Mouse (Mus musculus) heart, postnatal 0 days (tissue): Measurements from ENCODE around the gene Rab25. TPM values are rescaled to one million over a fixed set of nuclear protein-coding genes. Genes with fewer than 3 reads are reported as not detected.

ENCODE experiments used
- ATAC-seq: fragments of 200-750 bp; cut with Nextera tagmentation; 2 replicates; pipeline ENCODE4 v1.8.0; 2017; ENCODE audit warnings: low read depth, moderate number of reproducible peaks, moderate library complexity; ENCODE audit not compliant: insufficient read depth
- DNase-seq: peaks from one replicate; pipeline ENCODE4 v3.0.0-alpha.2; 2016; ENCODE audit warnings: low spot score
- H3K27ac ChIP-seq: fragments of 300-500 bp; sonication (generic); 2 replicates; pipeline ENCODE4 v1.5.1; 2014; ENCODE audit warnings: low read depth, mild to moderate bottlenecking
- H3K27me3 ChIP-seq: fragments of 300-500 bp; sonication (generic); 2 replicates; pipeline ENCODE4 v1.6.1; 2014; ENCODE audit warnings: low read length, mixed read lengths; ENCODE audit not compliant: control insufficient read depth, insufficient read depth
- H3K36me3 ChIP-seq: fragments of 300-500 bp; sonication (generic); replicated peaks from 2 replicates; pipeline ENCODE4 v1.6.1; 2014; ENCODE audit warnings: low read length, mixed read lengths; ENCODE audit not compliant: control insufficient read depth, insufficient read depth
- H3K4me1 ChIP-seq: fragments of 300-500 bp; sonication (generic); 2 replicates; pipeline ENCODE4 v1.6.1; 2014; ENCODE audit warnings: antibody characterized with exemption; ENCODE audit not compliant: control insufficient read depth, insufficient read depth
- H3K4me2 ChIP-seq: fragments of 300-500 bp; sonication (generic); 2 replicates; pipeline ENCODE4 v1.6.1; 2014; ENCODE audit warnings: low read depth, mild to moderate bottlenecking, low read length, moderate library complexity
- H3K4me3 ChIP-seq: fragments of 300-500 bp; sonication (generic); 2 replicates; pipeline ENCODE4 v1.5.1; 2014; ENCODE audit warnings: low read depth, low read length
- H3K9ac ChIP-seq: fragments of 300-500 bp; sonication (generic); replicated peaks from 2 replicates; pipeline ENCODE4 v1.6.1; 2014; ENCODE audit warnings: low read depth, low read length, mixed read lengths
- H3K9me3 ChIP-seq: fragments of 300-500 bp; sonication (generic); replicated peaks from 2 replicates; pipeline ENCODE4 v1.6.1; 2016; ENCODE audit warnings: low read length; ENCODE audit not compliant: control insufficient read depth
- CTCF ChIP-seq: IDR thresholded peaks from 2 replicates; pipeline ENCODE4 v1.5.1; 2016; ENCODE audit warnings: antibody characterized with exemption, control low read depth, low read depth
- EP300 ChIP-seq: IDR thresholded peaks from 2 replicates; pipeline ENCODE4 v1.6.1; 2016; ENCODE audit warnings: antibody characterized with exemption, low read depth
- WGBS: fragments of 180-500 bp; shearing (Covaris S2); extraction: QIAGEN DNeasy Blood & Tissue Kit; methylation state at CpG from one replicate; pipeline ENCODE4 v1.1.7; 2014; 5-methylcytosine and 5-hydroxymethylcytosine counted together
- polyA plus RNA-seq: library from polyadenylated mRNA; unstranded; fragments of >200 nt; fragmentation: Nextera tagmentation; extraction: Ambion mirVana; gene quantifications from 2 replicates; pipeline ENCODE4 v1.2.1, GENCODE M21; 2015
- total RNA-seq: library from RNA; depleted of rRNA; stranded (reverse); fragments of >200 nt; gene quantifications from 2 replicates; pipeline ENCODE4 v1.2.3, GENCODE M21; 2014; ENCODE audit warnings: low replicate concordance

The Rab25 gene
- total and polyA plus RNA-seq, 2 experiments from 2014 or later: 2.5 TPM; not detected in 1

DNA sequence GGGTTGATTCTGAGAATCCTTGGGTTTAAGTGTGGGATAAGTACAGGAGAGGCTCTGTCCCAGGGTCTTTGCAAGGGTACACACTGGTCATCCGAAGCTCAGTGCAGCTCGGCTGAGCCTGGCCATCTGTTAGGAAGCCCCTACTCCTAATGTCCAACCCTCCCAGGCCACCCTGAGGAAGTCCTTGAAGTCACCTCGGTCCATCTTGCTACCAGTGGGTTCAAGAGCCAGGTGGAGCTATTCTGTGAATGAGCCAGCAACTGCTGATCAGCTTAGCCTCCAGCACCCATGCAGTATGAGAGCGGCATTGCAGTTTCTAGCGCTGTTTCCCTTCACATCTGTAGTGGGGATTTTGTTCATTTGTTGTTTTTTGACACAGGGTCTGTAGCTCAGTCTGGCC is 8.0 kb downstream of the Rab25 start:
- Histone ChIP-seq H3K9me3 (no peaks in the 10 kb centered on the region), H3K27me3 (no peaks in the 10 kb centered on the region), H3K27ac (no peak overlapping the region), H3K4me3 (no peak overlapping the region), H3K9ac (no peak overlapping the region), H3K4me1 (peaks cover 22% of the 10 kb centered on the region), H3K4me2 (no peak overlapping the region), H3K36me3 (0 out of 2 replicates have a peak, but pooled peaks cover 3% of the 10 kb centered on the region)
- ATAC-seq: no peak
- DNase-seq: no peak
- TF ChIP-seq CTCF (no peak), EP300 (no peak)
- WGBS: 54% methylated on average over 5 of the region's 5 CpGs

DNA sequence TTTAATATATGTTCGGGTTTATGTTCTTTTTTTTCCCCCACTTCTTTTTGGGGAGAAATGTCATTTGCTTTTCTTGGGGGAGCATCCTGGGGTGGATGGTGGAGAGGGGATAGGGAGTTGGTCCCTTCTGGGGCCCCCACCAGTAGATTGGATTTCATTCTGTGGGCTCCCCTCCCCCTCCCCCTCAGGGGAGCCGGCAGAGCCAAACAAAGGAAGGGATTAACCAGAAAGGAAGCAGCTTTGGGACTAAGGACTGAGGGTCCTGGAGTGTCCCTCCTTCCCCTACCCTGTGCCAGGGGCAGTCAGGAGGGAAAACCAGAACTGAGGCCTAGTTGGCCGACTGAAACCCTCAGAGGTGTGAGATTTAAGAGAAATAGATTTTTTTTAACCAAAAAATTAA is 8.7 kb downstream of the Rab25 start:
- no peak overlapping the region for H3K4me2 ChIP-seq
- H3K4me1 ChIP-seq: peaks cover 22% of the 10 kb centered on the region
- no peak overlapping the region for H3K9ac ChIP-seq
- no peak for DNase-seq
- no peak overlapping the region for H3K4me3 ChIP-seq
- H3K27ac ChIP-seq: no peak overlapping the region
- H3K36me3 ChIP-seq: 0 out of 2 replicates have a peak, but pooled peaks cover 3% of the 10 kb centered on the region
- no peak for ATAC-seq
- no peak for TF ChIP-seq EP300
- TF ChIP-seq CTCF: no peak
- 43% methylated on average over 3 of the region's 3 CpGs for WGBS
- no peaks in the 10 kb centered on the region for H3K9me3 ChIP-seq
- no peaks in the 10 kb centered on the region for H3K27me3 ChIP-seq

DNA sequence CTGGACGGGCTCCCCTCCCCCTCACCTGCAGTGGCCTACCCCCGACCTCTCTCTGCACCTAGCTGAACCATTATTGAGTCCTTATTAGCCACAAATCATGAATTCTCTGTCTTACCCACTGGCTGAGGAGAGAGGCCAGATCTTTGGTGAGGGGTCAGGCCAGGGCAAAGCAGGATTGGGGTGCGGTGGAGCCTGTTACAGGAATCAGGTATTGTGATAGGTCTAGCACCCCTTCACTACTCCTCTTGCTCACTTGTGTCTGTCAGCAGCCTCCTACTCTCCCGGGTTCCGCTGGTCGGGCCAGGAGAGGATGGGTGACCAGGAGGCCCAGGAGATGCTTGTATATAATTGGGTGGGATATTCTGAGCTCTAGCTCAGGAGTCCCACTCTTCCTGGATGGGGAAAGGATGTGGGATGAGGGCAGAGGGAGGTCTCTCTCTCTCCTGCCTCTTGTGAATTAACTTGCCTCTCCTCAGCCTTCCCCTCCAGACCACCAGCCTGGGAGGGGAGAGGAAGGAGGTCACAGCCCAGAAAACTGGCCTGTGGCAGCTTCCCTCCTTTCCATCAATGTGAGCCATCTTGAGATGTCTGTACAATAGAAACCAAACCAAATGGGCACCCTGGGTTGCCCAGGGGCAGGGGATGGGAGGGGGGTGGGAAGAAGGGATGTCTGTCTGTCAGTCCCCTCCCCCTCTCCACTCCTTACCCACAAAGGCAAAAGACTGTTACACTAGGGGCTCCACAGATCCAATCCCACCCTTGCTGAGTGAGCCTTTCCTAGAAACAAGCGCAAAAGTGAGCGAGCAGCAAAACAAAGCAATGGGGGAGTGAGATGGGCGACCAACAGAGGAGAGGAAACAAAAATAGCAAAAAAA is 9.6 kb downstream of the Rab25 start:
- Histone ChIP-seq H3K4me3 (no peak overlapping the region), H3K9me3 (no peaks in the 10 kb centered on the region), H3K36me3 (0 out of 2 replicates have a peak, but pooled peaks cover 3% of the 10 kb centered on the region), H3K27me3 (no peaks in the 10 kb centered on the region), H3K4me2 (no peak overlapping the region), H3K9ac (no peak overlapping the region), H3K4me1 (peaks cover 27% of the 10 kb centered on the region), H3K27ac (no peak overlapping the region)
- ATAC-seq: no peak
- 65% methylated on average over 9 of the region's 9 CpGs for WGBS
- no peak for TF ChIP-seq EP300
- no peak for TF ChIP-seq CTCF
- DNase-seq: no peak

DNA sequence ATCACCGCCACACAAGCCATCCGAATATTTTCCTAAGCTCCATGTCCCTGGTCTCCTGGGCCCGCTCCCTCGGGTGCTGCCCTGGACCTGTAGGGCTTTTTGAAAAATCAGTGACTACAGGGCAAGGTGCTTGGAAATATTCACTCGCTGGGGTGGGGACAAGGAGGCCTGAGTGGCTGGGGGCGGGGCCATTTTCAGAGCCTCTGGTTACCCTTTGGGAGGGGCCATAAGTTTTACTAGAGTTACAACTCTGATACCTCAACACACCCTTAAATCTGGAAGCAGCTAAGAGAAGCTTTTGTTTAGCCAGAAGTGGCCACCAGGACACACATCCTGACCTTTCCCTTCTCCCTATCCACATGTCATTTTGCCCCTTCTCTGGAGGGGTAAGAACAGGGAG is 11.0 kb downstream of the Rab25 start:
- H3K36me3 ChIP-seq: 0 out of 2 replicates have a peak, but pooled peaks cover 3% of the 10 kb centered on the region
- TF ChIP-seq CTCF: no peak
- no peak for TF ChIP-seq EP300
- no peak overlapping the region for H3K27ac ChIP-seq
- 84% methylated on average over 6 of the region's 6 CpGs for WGBS
- H3K4me1 ChIP-seq: peaks cover 34% of the 10 kb centered on the region
- H3K27me3 ChIP-seq: no peaks in the 10 kb centered on the region
- DNase-seq (no peak), ATAC-seq (no peak)
- H3K4me3 ChIP-seq: peak overlapping the region; percentile 45
- peak overlapping the region; percentile 30; the same call in 1 of the 2 replicates for H3K9ac ChIP-seq
- no peaks in the 10 kb centered on the region for H3K9me3 ChIP-seq
- H3K4me2 ChIP-seq: peak overlapping the region; percentile 72

DNA sequence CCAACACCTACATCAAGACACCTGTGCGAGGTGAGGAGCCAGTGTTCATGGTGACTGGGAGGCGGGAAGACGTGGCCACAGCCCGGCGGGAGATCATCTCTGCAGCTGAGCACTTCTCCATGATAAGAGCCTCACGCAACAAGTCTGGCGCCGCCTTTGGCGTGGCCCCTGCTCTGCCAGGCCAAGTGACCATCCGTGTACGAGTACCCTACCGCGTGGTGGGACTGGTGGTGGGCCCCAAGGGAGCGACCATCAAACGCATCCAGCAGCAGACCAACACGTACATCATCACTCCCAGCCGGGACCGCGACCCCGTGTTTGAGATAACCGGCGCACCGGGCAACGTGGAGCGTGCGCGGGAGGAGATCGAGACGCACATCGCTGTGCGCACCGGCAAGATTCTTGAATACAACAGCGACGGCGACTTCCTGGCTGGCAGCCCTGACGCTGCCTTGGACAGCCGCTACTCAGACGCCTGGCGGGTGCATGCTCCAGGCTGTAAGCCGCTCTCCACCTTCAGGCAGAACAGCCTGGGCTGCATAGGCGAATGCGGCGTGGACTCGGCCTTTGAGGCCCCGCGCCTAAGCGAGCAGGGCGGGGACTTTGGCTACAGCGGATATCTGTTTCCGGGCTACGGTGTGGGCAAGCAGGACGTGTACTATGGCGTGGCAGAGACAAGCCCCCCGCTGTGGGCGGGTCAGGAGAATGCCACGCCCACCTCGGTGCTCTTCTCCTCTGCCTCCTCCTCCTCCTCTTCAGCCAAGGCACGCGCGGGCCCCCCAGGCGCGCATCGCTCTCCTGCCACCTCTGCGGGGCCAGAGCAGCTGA is 11.8 kb downstream of the Rab25 start:
- Histone ChIP-seq H3K36me3 (0 out of 2 replicates have a peak, but pooled peaks cover 3% of the 10 kb centered on the region), H3K9ac (peak overlapping the region; percentile 30), H3K27ac (peak overlapping the region; percentile 22; the same call in 1 of the 2 replicates), H3K4me1 (peaks cover 34% of the 10 kb centered on the region), H3K9me3 (no peaks in the 10 kb centered on the region), H3K4me2 (peak overlapping the region; percentile 72), H3K27me3 (no peaks in the 10 kb centered on the region), H3K4me3 (peak overlapping the region; percentile 45)
- WGBS: 11% methylated on average over 64 of the region's 64 CpGs
- TF ChIP-seq CTCF: no peak
- no peak for TF ChIP-seq EP300
- DNase-seq (peak; percentile 70), ATAC-seq (peak; percentile 55)
